Mouse (Mus musculus) embryonic facial prominence, embryonic 11.5 days (tissue): ENCODE measurements around the gene 4931406P16Rik. TPM values are rescaled to one million over a fixed set of nuclear protein-coding genes. Genes with fewer than 3 reads are reported as not detected.

ENCODE experiments used
- ATAC-seq: fragments of 200-750 bp; cut with Nextera tagmentation; replicated peaks from 2 replicates; pipeline ENCODE4 v1.8.0; 2017; ENCODE audit warnings: low read depth; ENCODE audit not compliant: insufficient number of reproducible peaks, low FRiP score, low TSS enrichment
- DNase-seq: peaks from one replicate; pipeline ENCODE4 v3.0.0-alpha.2; 2015; ENCODE audit warnings: low spot score
- H3K27ac ChIP-seq: fragments of 300-500 bp; sonication (generic); replicated peaks from 2 replicates; pipeline ENCODE4 v1.5.1; 2014; ENCODE audit warnings: mild to moderate bottlenecking, low read depth, low read length, control low read depth
- H3K27me3 ChIP-seq: fragments of 300-500 bp; sonication (generic); 2 replicates; pipeline ENCODE4 v1.6.1; 2014; ENCODE audit warnings: mild to moderate bottlenecking, low read length, moderate library complexity, mixed read lengths; ENCODE audit not compliant: control insufficient read depth, insufficient read depth
- H3K36me3 ChIP-seq: fragments of 300-500 bp; sonication (generic); replicated peaks from 2 replicates; pipeline ENCODE4 v1.6.1; 2014; ENCODE audit warnings: low read depth, mild to moderate bottlenecking, low read length, moderate library complexity, mixed read lengths; ENCODE audit not compliant: control insufficient read depth, insufficient read depth
- H3K4me1 ChIP-seq: fragments of 300-500 bp; sonication (generic); 2 replicates; pipeline ENCODE4 v1.6.1; 2014; ENCODE audit warnings: low read length, mixed read lengths; ENCODE audit not compliant: control insufficient read depth, insufficient read depth
- H3K4me2 ChIP-seq: fragments of 300-500 bp; sonication (generic); 2 replicates; pipeline ENCODE4 v1.6.1; 2014; ENCODE audit warnings: low read depth, mild to moderate bottlenecking, control low read depth, low read length, moderate library complexity
- H3K4me3 ChIP-seq: fragments of 300-500 bp; sonication (generic); 2 replicates; pipeline ENCODE4 v1.5.1; 2014; ENCODE audit warnings: low read depth, low read length, control low read depth
- H3K9ac ChIP-seq: fragments of 300-500 bp; sonication (generic); replicated peaks from 2 replicates; pipeline ENCODE4 v1.6.1; 2014; ENCODE audit warnings: mild to moderate bottlenecking, control low read depth, low read length
- H3K9me3 ChIP-seq: fragments of 300-500 bp; sonication (generic); replicated peaks from 2 replicates; pipeline ENCODE4 v1.6.1; 2016; ENCODE audit warnings: mild to moderate bottlenecking, low read length, inconsistent platforms, mixed read lengths; ENCODE audit not compliant: control insufficient read depth
- WGBS: fragments of 180-500 bp; shearing (Covaris S2); extraction: QIAGEN DNeasy Blood & Tissue Kit; methylation state at CpG from one replicate; pipeline ENCODE4 v1.1.7; 2014; 5-methylcytosine and 5-hydroxymethylcytosine counted together
- polyA plus RNA-seq: library from polyadenylated mRNA; unstranded; fragments of >200 nt; fragmentation: Nextera tagmentation; extraction: Ambion mirVana; gene quantifications from 2 replicates; pipeline ENCODE4 v1.2.1, GENCODE M21; 2014

Gene 4931406P16Rik
- polyA plus RNA-seq, 1 experiment from 2014 or later = 30.6 TPM

DNA sequence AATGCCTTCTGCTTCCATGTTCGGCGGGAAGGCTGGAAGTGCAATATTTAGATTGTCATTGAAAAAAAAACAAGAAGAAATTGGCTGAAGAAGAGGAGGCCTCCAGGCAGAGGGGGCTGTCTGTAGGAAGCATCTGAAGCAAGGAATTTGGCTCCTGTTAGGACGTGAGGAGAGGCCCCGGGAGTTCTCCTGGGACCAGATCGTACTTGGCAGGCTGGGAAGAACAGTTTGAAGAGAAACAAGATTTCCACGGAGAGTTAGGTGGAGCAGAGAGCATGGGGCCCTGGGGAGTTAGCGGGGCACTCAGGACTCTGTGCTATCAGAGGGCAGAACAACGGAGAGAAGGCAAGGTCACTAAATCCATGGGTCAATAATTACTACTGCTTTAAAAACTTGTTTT lies 10.0 kb upstream of the 4931406P16Rik start:
- H3K4me2 ChIP-seq = no peak overlapping the region
- 78% methylated on average over 8 of the region's 8 CpGs for WGBS
- no peak overlapping the region for H3K27ac ChIP-seq

DNA sequence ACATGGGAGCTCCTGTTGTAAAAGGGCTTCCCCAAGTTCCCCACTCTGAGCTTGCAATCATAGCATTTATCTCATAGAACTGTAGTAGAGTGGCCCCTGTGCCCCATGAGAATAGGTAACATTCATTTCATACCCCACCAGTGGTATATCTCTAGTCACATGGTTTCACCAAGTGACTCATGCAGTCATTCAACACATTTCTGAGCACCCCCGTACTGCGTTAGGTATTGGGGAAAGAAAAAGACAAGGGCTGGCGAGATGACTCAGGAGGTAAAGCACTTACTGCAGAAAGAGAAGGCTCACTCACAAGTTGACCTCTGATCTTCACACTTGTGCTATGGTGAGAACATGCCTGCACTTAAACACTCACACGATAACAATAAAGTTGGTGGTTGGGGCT lies 8.6 kb upstream of the 4931406P16Rik start:
- no peak for ATAC-seq
- no peak for DNase-seq
- H3K4me2 ChIP-seq = no peak overlapping the region
- no peak overlapping the region for H3K9ac ChIP-seq
- no peaks in the 10 kb centered on the region for H3K4me1 ChIP-seq
- H3K4me3 ChIP-seq = no peak overlapping the region
- WGBS = 87% methylated on average over 4 of the region's 4 CpGs
- no peak overlapping the region for H3K27ac ChIP-seq
- no peaks in the 10 kb centered on the region for H3K9me3 ChIP-seq
- H3K36me3 ChIP-seq = no peaks in the 10 kb centered on the region
- no peaks in the 10 kb centered on the region for H3K27me3 ChIP-seq

More for the DNA sequence above, 10.0 kb upstream of the 4931406P16Rik start:
- Histone ChIP-seq H3K4me3 (no peak overlapping the region), H3K36me3 (no peaks in the 10 kb centered on the region), H3K9ac (no peak overlapping the region), H3K27me3 (no peaks in the 10 kb centered on the region), H3K9me3 (no peaks in the 10 kb centered on the region), H3K4me1 (no peaks in the 10 kb centered on the region)
- ATAC-seq = no peak
- no peak for DNase-seq

DNA sequence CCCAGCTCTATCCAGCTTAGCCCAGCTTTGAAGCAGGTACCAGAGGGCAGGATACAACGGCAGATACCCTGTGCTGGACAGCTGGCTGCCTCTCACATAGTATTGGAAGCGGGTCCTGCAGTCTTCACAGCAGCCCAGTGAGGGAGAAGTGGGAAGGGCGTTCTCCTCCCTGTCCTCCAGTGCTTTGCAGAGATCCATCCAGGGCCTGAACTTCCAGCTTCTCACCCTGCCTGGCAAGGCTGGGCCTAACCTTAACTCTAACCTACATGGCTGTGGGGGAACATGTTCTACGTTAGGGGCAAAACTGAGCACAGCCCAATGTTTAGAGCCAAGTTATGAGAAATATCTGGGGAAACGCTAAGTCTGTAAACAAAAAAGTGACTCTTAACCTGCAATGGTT lies 7.8 kb upstream of the 4931406P16Rik start:
- H3K27ac ChIP-seq = no peak overlapping the region
- H3K4me3 ChIP-seq = no peak overlapping the region
- no peak for ATAC-seq
- no peaks in the 10 kb centered on the region for H3K36me3 ChIP-seq
- WGBS = 85% methylated on average over 5 of the region's 5 CpGs
- H3K4me1 ChIP-seq = no peaks in the 10 kb centered on the region
- DNase-seq = no peak
- H3K4me2 ChIP-seq = no peak overlapping the region
- no peaks in the 10 kb centered on the region for H3K27me3 ChIP-seq
- no peak overlapping the region for H3K9ac ChIP-seq
- no peaks in the 10 kb centered on the region for H3K9me3 ChIP-seq

DNA sequence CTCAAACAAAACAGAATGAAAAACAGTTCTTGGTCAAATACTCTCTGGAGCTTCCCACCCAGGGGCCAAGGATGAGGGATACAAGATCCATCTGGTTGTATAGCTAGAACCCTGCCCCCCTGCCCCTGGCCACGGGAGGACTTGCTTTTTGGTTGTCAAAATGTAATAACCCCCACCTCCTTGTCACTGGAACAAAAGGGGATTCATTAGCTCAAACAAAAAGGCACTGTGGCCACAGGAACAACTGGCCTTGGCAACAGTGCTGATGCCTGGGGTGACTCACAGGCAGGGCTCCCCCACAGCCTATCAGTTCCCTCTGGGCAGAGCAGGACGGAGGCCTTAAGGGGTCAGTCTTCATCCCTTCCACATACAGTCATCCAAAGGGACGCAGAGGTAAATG lies 6.6 kb upstream of the 4931406P16Rik start:
- ATAC-seq = no peak
- Histone ChIP-seq H3K27me3 (no peaks in the 10 kb centered on the region), H3K27ac (no peak overlapping the region), H3K9ac (no peak overlapping the region), H3K36me3 (no peaks in the 10 kb centered on the region), H3K4me1 (no peaks in the 10 kb centered on the region), H3K9me3 (no peaks in the 10 kb centered on the region), H3K4me2 (no peak overlapping the region), H3K4me3 (no peak overlapping the region)
- 14% methylated on average over 3 of the region's 3 CpGs for WGBS
- DNase-seq = no peak

DNA sequence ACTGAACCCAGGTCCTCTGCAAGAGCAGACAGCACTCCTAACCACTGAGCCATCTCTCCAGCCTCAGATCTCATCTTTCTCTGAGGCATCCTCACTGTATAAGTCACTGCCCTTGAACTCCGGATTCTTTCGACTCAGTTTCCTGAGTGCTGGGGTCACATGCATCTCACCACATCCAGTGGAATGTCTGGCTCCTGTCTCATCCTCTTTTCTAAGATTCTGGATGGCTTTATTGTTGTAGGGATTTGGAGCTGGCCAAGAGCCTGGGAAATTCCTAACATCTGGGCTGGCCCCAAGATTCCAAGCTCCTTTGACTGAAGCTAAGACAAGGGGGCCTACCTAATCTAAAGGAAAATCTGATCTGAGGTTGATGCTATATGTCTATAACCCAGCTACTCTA lies 5.8 kb upstream of the 4931406P16Rik start:
- no peak overlapping the region for H3K27ac ChIP-seq
- H3K4me2 ChIP-seq = no peak overlapping the region
- WGBS = 89% methylated on average over 2 of the region's 2 CpGs
- H3K4me1 ChIP-seq = no peaks in the 10 kb centered on the region
- DNase-seq (no peak), ATAC-seq (no peak)
- no peak overlapping the region for H3K4me3 ChIP-seq
- no peaks in the 10 kb centered on the region for H3K27me3 ChIP-seq
- H3K9ac ChIP-seq = no peak overlapping the region
- no peaks in the 10 kb centered on the region for H3K9me3 ChIP-seq
- no peaks in the 10 kb centered on the region for H3K36me3 ChIP-seq

DNA sequence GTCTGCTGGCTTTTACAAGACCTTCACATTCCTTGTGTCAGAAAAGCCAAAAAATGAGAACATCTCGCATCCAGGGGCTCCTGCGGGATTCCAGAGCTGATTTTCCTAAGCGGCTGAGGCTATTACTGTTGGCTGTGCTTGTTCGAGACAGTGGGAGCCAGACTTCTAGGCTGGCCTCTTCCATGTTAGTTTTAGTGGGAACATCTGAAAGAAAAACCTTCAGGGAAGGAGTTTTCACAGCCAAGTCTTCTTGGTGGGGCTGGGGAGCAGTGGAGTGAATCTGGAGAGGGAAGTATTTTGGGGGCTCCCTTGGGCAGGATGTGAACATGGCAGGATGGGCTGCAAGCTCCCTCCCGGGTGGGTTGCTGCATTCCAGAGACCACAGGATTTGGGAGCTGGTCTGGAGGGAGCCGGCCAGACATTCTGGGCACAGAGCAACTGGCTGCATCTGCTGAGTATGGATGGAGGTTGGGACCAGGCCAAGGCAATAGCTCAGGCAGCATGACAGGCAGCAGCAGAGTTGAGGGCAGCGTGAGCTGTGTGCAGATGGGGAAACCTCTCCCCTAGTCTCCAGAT lies 4.6 kb upstream of the 4931406P16Rik start:
- WGBS = 64% methylated on average over 7 of the region's 7 CpGs
- Histone ChIP-seq H3K4me2 (no peak overlapping the region), H3K27me3 (no peaks in the 10 kb centered on the region), H3K4me3 (no peak overlapping the region), H3K9me3 (no peaks in the 10 kb centered on the region), H3K4me1 (no peaks in the 10 kb centered on the region), H3K27ac (no peak overlapping the region), H3K36me3 (no peaks in the 10 kb centered on the region), H3K9ac (no peak overlapping the region)
- no peak for DNase-seq
- ATAC-seq = no peak

DNA sequence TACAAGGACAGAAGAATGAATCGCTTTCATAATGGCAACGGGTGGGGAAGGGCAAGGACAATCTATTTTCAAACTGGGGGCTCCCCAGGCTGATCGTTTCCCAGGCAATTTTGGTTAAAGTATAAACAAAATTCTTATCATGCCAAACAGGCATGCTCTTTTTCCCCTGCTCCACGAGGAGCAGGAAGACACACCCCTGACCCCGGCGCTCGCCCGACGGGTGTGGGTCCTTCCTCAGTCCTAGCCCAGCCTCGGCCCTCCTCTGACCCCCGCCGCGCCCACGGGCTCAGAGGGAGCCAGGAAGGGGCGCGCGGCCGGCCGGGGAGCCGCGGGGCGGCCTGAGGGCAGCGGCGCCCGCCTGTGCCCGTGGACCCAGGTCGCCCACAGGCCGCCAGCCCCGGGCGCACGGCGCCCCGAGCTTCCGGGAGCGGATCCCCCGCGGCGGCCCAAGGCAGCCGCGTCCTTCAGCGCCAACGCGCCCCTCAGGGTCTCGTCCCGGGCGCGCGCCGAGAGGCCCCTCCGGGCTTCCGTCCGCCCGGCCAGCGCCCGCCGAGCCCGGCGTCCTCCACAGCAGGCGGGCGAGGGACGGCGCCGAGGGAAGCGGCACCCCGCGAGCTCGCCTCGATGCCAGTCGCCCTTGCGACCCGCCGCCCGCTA lies 437 bp downstream of the 4931406P16Rik start:
- H3K27ac ChIP-seq = peak overlapping the region; percentile 60
- peak; percentile 69 for DNase-seq

DNA sequence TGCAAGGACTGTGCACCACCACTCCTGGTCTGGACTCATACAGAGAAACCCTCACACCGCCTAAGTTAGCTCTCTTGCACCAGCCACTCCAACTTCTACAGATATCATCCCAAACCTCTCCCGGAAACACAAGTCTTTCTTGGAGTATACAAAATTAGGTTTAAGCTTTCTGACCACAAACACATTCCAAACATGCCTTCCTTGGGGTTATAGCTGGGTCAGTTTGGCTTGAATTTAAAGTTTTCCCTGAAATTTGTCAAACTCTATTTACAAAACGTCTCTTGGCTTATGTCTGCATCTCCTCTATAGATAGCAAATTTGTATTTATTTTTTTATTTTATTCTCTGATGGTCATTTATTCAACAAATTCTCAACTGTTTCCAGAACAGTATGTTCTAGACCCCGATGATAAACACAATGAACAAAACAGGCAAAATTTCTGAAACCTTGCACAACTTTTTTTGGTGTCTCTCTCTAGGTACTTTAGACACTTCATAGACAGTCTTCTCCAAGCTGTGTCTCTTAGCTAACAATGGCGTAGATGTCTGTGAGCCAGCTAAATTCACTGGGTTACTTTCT lies 4.1 kb downstream of the 4931406P16Rik start:
- no peak for DNase-seq
- no peaks in the 10 kb centered on the region for H3K27me3 ChIP-seq
- WGBS = 81% methylated on average over 5 of the region's 5 CpGs
- H3K4me2 ChIP-seq = no peak overlapping the region
- H3K4me1 ChIP-seq = no peaks in the 10 kb centered on the region
- H3K4me3 ChIP-seq = no peak overlapping the region
- H3K27ac ChIP-seq = no peak overlapping the region
- H3K36me3 ChIP-seq = no peaks in the 10 kb centered on the region
- no peak overlapping the region for H3K9ac ChIP-seq
- no peaks in the 10 kb centered on the region for H3K9me3 ChIP-seq
- no peak for ATAC-seq

More for the DNA sequence above, 437 bp downstream of the 4931406P16Rik start:
- no peaks in the 10 kb centered on the region for H3K36me3 ChIP-seq
- peak overlapping the region; percentile 67 for H3K4me3 ChIP-seq
- WGBS = under 1% methylated on average over 61 of the region's 73 CpGs
- H3K9ac ChIP-seq = peak overlapping the region; percentile 81
- H3K27me3 ChIP-seq = no peaks in the 10 kb centered on the region
- peak; percentile 77 for ATAC-seq
- H3K4me1 ChIP-seq = no peaks in the 10 kb centered on the region
- no peaks in the 10 kb centered on the region for H3K9me3 ChIP-seq
- peak overlapping the region; percentile 69 for H3K4me2 ChIP-seq
